Mouse (Mus musculus) liver, embryonic 14.5 days (tissue): ENCODE measurements around the gene Tecpr1. TPM values are rescaled to one million over a fixed set of nuclear protein-coding genes. Genes with fewer than 3 reads are reported as not detected.
A peak's percentile ranks its signal among the peaks of the same experiment; 100 is the strongest.

ENCODE experiments used
- ATAC-seq: fragments of 200-750 bp; cut with Nextera tagmentation; 2 replicates; pipeline ENCODE4 v1.8.0; 2017; ENCODE audit warnings: moderate number of reproducible peaks, mild to moderate bottlenecking, moderate library complexity; ENCODE audit not compliant: insufficient read depth
- DNase-seq, 3 experiments: peaks; one replicate each; pipeline ENCODE4 v3.0.0-alpha.2; 2012 to 2013; ENCODE audit warnings: low read depth in 3 of 3, low spot score in 3 of 3
- H3K27ac ChIP-seq: fragments of 300-500 bp; sonication (generic); 2 replicates; pipeline ENCODE4 v1.5.1; 2014; ENCODE audit warnings: moderate library complexity, mild to moderate bottlenecking, control low read depth, inconsistent platforms
- H3K27me3 ChIP-seq: fragments of 300-500 bp; sonication (generic); 2 replicates; pipeline ENCODE4 v1.6.1; 2014; ENCODE audit warnings: mild to moderate bottlenecking, low read length, moderate library complexity; ENCODE audit not compliant: control insufficient read depth, insufficient read depth
- H3K36me3 ChIP-seq: fragments of 300-500 bp; sonication (generic); replicated peaks from 2 replicates; pipeline ENCODE4 v1.6.1; 2014; ENCODE audit warnings: low read depth; ENCODE audit not compliant: control insufficient read depth, insufficient read depth
- H3K4me1 ChIP-seq, 2 experiments: fragments of 200-500 bp in 1 of 2; fragments of 300-500 bp in 1 of 2; sonication (generic) in 1 of 2; replicated peaks; 2 replicates each; pipeline ENCODE4 v1.6.1; 2012 to 2014; ENCODE audit warnings: antibody characterized with exemption in 1 of 2, inconsistent platforms in 1 of 2, low read length in 1 of 2; ENCODE audit not compliant: control insufficient read depth in 2 of 2, insufficient read depth in 2 of 2
- H3K4me2 ChIP-seq: fragments of 300-500 bp; sonication (generic); 2 replicates; pipeline ENCODE4 v1.6.1; 2014; ENCODE audit warnings: low read depth, mild to moderate bottlenecking, control low read depth, moderate library complexity
- H3K4me3 ChIP-seq, 2 experiments: fragments of 200-500 bp in 1 of 2; fragments of 300-500 bp in 1 of 2; sonication (generic) in 1 of 2; 2 replicates each; pipeline ENCODE4 v1.5.1; 2012 to 2014; ENCODE audit warnings: low read depth in 2 of 2, low read length in 2 of 2, mild to moderate bottlenecking in 2 of 2, control low read depth in 1 of 2, inconsistent platforms in 1 of 2, moderate library complexity in 1 of 2; ENCODE audit not compliant: insufficient read depth in 1 of 2
- H3K9ac ChIP-seq: fragments of 300-500 bp; sonication (generic); replicated peaks from 2 replicates; pipeline ENCODE4 v1.6.1; 2014; ENCODE audit warnings: mild to moderate bottlenecking, control low read depth, moderate library complexity
- H3K9me3 ChIP-seq: fragments of 300-500 bp; sonication (generic); 2 replicates; pipeline ENCODE4 v1.6.1; 2016; ENCODE audit warnings: low read length, mixed read lengths; ENCODE audit not compliant: control insufficient read depth
- CTCF ChIP-seq: IDR thresholded peaks from 2 replicates; pipeline ENCODE4 v1.5.1; 2016; ENCODE audit warnings: antibody characterized with exemption, low read depth, control low read depth
- EP300 ChIP-seq: IDR thresholded peaks from 2 replicates; pipeline ENCODE4 v1.6.1; 2016; ENCODE audit warnings: antibody characterized with exemption, low read depth
- WGBS: fragments of 180-500 bp; shearing (Covaris S2); extraction: QIAGEN DNeasy Blood & Tissue Kit; methylation state at CpG from one replicate; pipeline ENCODE4 v1.1.7; 2014; ENCODE audit not compliant: insufficient replicate concordance; 5-methylcytosine and 5-hydroxymethylcytosine counted together
- polyA plus RNA-seq, 2 experiments: library from polyadenylated mRNA; depleted of rRNA in 1 of 2; stranded (reverse) in 1 of 2; unstranded in 1 of 2; fragments of >200 nt; fragmentation: Nextera tagmentation in 1 of 2; extraction: Ambion mirVana in 1 of 2; gene quantifications; 2 replicates each; pipeline versions ENCODE4 v1.2.1 to v1.2.3; 2012 to 2014

The Tecpr1 gene
- polyA plus RNA-seq, 2 experiments: 1.3 to 2.6 TPM

DNA sequence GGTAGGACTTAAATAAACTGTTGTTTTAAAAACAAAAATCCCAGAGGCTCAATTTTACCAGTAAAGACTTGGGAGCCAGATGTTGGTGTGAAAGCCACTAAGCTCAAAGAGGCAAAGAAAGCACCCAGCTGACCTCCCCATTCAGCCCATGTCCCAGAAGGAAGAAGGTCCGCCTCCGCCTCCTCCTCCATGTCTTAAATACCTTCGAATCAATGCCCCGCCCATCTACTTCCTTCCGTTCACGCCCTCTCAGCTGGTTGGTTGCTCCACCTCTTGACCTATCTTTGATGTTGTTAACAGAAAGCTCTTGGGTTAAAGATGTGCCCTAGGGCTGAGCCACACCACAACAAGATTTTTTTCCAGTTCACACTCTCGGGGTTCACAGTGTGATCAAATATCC, 6.8 kb upstream of the Tecpr1 start:
- no peak for DNase-seq
- no peak overlapping the region for H3K4me2 ChIP-seq
- H3K27ac ChIP-seq: no peak overlapping the region
- TF ChIP-seq EP300 (no peak), CTCF (no peak)
- H3K27me3 ChIP-seq: no peaks in the 10 kb centered on the region
- peaks cover 0 to 4% of the 10 kb centered on the region in 2 experiments; a peak in 2 of 4 replicates for H3K4me1 ChIP-seq
- H3K9ac ChIP-seq: no peak overlapping the region
- H3K9me3 ChIP-seq: no peaks in the 10 kb centered on the region
- 62% methylated on average over 7 of the region's 7 CpGs for WGBS
- H3K4me3 ChIP-seq: no peak overlapping the region
- H3K36me3 ChIP-seq: no peaks in the 10 kb centered on the region
- no peak for ATAC-seq

- Histone ChIP-seq H3K9me3 (no peaks in the 10 kb centered on the region), H3K4me1 (peaks cover 0 to 9% of the 10 kb centered on the region in 2 experiments; a peak in 2 of 4 replicates), H3K9ac (no peak overlapping the region), H3K36me3 (no peaks in the 10 kb centered on the region), H3K27ac (no peak overlapping the region), H3K27me3 (no peaks in the 10 kb centered on the region), H3K4me2 (no peak overlapping the region), H3K4me3 (no peak overlapping the region)
- ATAC-seq (no peak), DNase-seq (no peak)
- WGBS: 25% methylated on average over 11 of the region's 11 CpGs
- no peak for TF ChIP-seq CTCF
- TF ChIP-seq EP300: no peak
Measured at GRCm38 (mm10) chr5:144226220-144226619, 2.8 kb upstream of the Tecpr1 start.

DNA sequence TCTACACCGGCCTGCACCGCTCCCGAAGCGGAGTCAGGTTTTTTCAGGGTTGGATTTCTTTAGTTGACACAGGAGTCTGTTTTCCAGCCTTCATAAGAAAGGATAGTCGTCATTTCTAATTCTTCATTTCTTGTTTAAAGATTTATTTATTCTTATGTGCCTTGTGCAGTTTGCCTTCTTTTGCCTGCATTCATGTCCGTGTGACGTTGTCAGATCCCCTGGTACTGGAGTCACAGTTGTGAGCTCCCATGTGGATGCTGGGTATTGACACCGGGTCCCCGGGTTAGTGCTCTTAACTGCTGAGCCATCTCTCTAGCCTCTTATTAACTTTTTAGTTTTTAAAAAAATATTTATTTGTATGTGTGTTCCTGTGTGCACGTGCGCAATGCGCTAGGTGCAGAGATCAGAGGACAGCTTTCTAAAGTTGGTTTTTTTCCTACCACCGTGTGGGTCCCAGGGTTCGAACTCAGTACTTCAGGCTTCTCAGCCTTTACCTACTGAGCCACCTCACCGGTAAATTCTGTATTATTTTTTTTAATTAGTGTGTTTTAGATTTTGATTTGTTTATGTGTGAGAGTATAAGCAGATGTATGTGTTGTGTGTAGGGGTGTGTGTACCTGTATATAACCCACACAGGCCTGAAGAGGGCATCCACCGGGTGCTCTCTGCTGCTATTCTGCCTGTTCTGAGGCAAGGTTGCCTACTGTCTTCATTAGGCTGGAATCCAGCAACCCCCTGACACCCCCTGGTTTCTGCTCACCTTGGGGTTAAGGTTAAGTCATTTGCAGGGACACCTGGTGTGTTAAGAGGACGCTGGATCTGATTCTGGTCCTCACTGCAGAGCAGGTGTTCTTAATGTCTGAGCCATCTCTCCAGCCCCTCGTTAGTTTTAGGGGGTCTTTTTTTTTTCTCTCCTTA, 743 bp upstream of the Tecpr1 start:
- no peaks in the 10 kb centered on the region for H3K36me3 ChIP-seq
- no peak for TF ChIP-seq CTCF
- no peak for TF ChIP-seq EP300
- H3K27me3 ChIP-seq: no peaks in the 10 kb centered on the region
- DNase-seq: no peak
- 23% methylated on average over 18 of the region's 18 CpGs for WGBS
- H3K4me3 ChIP-seq: peak overlapping the region; percentile 60 to 62
- peaks cover 0 to 9% of the 10 kb centered on the region in 2 experiments; a peak in 2 of 4 replicates for H3K4me1 ChIP-seq
- H3K4me2 ChIP-seq: peak overlapping the region; percentile 78
- ATAC-seq: peak; percentile 29; the same call in 1 of the 2 replicates
- peak overlapping the region; percentile 64 for H3K9ac ChIP-seq
- H3K27ac ChIP-seq: no peak overlapping the region
- H3K9me3 ChIP-seq: no peaks in the 10 kb centered on the region

- ATAC-seq: no peak
- WGBS: 2% methylated on average over 25 of the region's 25 CpGs
- H3K9me3 ChIP-seq: no peaks in the 10 kb centered on the region
- H3K27me3 ChIP-seq: no peaks in the 10 kb centered on the region
- peak overlapping the region; percentile 60 to 72 for H3K4me3 ChIP-seq
- no peak for DNase-seq
- H3K4me1 ChIP-seq: peaks cover 0 to 9% of the 10 kb centered on the region in 2 experiments; a peak in 2 of 4 replicates
- no peaks in the 10 kb centered on the region for H3K36me3 ChIP-seq
- no peak for TF ChIP-seq CTCF
- no peak for TF ChIP-seq EP300
- peak overlapping the region; percentile 47 for H3K9ac ChIP-seq
- H3K27ac ChIP-seq: no peak overlapping the region
- H3K4me2 ChIP-seq: peak overlapping the region; percentile 78
Measured at GRCm38 (mm10) chr5:144222811-144223502, 458 bp downstream of the Tecpr1 start.

DNA sequence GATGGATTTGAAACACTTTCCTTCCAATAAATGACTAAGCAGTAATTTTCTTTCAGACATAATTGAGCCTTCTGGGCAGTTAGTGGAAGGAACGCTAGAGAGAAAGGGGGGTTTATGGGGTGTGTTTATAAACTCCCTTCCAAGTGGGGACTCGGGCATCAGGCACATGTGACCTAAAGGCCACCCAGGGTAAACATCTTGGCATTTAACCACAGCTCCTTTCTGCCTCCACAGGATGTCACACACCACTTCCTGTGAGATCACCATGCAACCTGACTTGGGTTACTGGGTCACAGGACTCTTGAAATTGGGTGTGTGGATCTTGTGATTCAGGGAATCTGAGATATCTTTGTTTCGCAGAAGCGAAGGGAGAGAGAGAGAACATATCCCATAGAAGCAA, 2.1 kb downstream of the Tecpr1 start:
- no peaks in the 10 kb centered on the region for H3K27me3 ChIP-seq
- H3K9me3 ChIP-seq: no peaks in the 10 kb centered on the region
- no peaks in the 10 kb centered on the region for H3K36me3 ChIP-seq
- H3K9ac ChIP-seq: no peak overlapping the region
- no peak overlapping the region for H3K4me3 ChIP-seq
- H3K4me1 ChIP-seq: peaks cover 0 to 9% of the 10 kb centered on the region in 2 experiments; a peak in 2 of 4 replicates
- H3K27ac ChIP-seq: no peak overlapping the region
- DNase-seq (no peak), ATAC-seq (no peak)
- H3K4me2 ChIP-seq: no peak overlapping the region
- no peak for TF ChIP-seq CTCF
- TF ChIP-seq EP300: no peak
- 32% methylated on average over 4 of the region's 4 CpGs for WGBS
